Mouse (Mus musculus) embryo, embryonic 11.5 days (tissue): ENCODE data around the gene Snx9.

Source experiments
- DNase-seq: peaks from one replicate; pipeline ENCODE4 v3.0.0-alpha.2; 2012; ENCODE audit warnings: low read depth, low spot score

Snx9 gene

GRCm38 (mm10) chr17:5841128-5841942 lies at the start of gene Snx9:
Gene Snx9, plus strand, starts transcription at chr17:5841329.
- DNase-seq = peak; percentile 35

GRCm38 (mm10) chr17:5792164-5792791 lies 48.9 kb upstream of the Snx9 start:
- no peak for DNase-seq

GRCm38 (mm10) chr17:5793593-5793992 lies 47.5 kb upstream of the Snx9 start:
- no peak for DNase-seq

GRCm38 (mm10) chr17:5794276-5794675 lies 46.9 kb upstream of the Snx9 start:
- DNase-seq = no peak

GRCm38 (mm10) chr17:5795369-5795768 lies 45.8 kb upstream of the Snx9 start:
- DNase-seq = no peak

GRCm38 (mm10) chr17:5795878-5796277 lies 45.3 kb upstream of the Snx9 start:
- peak; percentile 73 for DNase-seq

- no peak for DNase-seq
Observed at GRCm38 (mm10) chr17:5797124-5797760, 43.9 kb upstream of the Snx9 start.

GRCm38 (mm10) chr17:5798221-5798801 lies 42.8 kb upstream of the Snx9 start:
- no peak for DNase-seq

GRCm38 (mm10) chr17:5798900-5799299 lies 42.2 kb upstream of the Snx9 start:
- DNase-seq = no peak

- DNase-seq = no peak
Observed at GRCm38 (mm10) chr17:5799396-5800021, 41.6 kb upstream of the Snx9 start.

- no peak for DNase-seq
Observed at GRCm38 (mm10) chr17:5800254-5800653, 40.9 kb upstream of the Snx9 start.

GRCm38 (mm10) chr17:5800824-5801560 lies 40.1 kb upstream of the Snx9 start:
- DNase-seq = no peak

GRCm38 (mm10) chr17:5801761-5802655 lies 39.1 kb upstream of the Snx9 start:
- no peak for DNase-seq

- no peak for DNase-seq
Observed at GRCm38 (mm10) chr17:5802656-5802955, 38.5 kb upstream of the Snx9 start.

GRCm38 (mm10) chr17:5803229-5804012 lies 37.7 kb upstream of the Snx9 start:
- no peak for DNase-seq

- no peak for DNase-seq
Observed at GRCm38 (mm10) chr17:5804370-5805150, 36.6 kb upstream of the Snx9 start.

GRCm38 (mm10) chr17:5805151-5805834 lies 35.8 kb upstream of the Snx9 start:
- DNase-seq = no peak

GRCm38 (mm10) chr17:5805935-5806334 lies 35.2 kb upstream of the Snx9 start:
- DNase-seq = no peak
